Mouse (Mus musculus): ENCODE measurements around the gene Gpr108.

DNA sequence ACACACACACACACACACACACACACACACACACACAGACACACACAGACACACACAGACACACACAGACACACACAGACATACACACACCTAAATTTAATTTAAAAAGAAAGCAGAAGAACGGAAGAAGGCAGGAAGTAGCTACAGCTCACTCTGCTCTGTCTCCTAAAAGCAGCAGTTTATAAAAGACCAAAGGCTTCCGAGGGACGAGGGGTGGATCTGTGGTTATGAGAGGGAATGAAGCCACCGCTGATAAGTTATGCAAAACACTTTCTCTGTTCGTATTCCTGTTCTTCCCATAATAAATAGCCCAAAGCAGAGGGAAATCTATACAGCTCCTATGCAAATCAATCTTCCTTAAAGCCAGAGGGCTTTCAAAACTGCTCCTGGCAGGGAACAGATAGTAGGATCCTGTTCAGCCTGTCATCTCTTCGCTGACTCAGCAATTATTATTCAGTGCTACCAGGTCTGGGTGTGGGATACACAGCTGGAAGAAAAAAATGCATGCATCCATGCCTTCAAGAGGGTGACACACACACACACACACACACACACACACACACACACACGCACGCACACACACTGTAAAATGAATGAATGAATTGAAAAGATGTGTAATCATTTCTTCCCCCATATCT lies 38.6 kb upstream of the Gpr108 start:
- TF ChIP-seq GATA1 (IDR thresholded peaks at IDR 0.05; ENCODE audit: borderline replicate concordance, low read length), result peak; percentile 60; the same call in 1 of the 3 replicates
- TF ChIP-seq FLI1 (IDR thresholded peaks at IDR 0.05; ENCODE audit: low read length), result no peak

Measured in megakaryocyte, embryonic 14.5 days (primary cell).